Mouse (Mus musculus): ENCODE results near the gene Hpn.

GRCm38 (mm10) chr7:31130197-31130596 lies 15.1 kb upstream of the Hpn start:
- TF ChIP-seq CTCF (IDR thresholded peaks at IDR 0.05; ENCODE audit: borderline replicate concordance, insufficient read depth, low read length) (no peak), POLR2A (IDR thresholded peaks at IDR 0.05; ENCODE audit: low read depth, low read length) (no peak)
